Mouse (Mus musculus) heart, adult 18-20 months (tissue): ENCODE measurements around the gene Plpp2. TPM values are rescaled to one million over a fixed set of nuclear protein-coding genes. Genes with fewer than 3 reads are reported as not detected.

ENCODE experiments used
- DNase-seq, 2 experiments: peaks; one replicate each; pipeline ENCODE4 v3.0.0; 2021 to 2022; ENCODE audit warnings: mixed read lengths in 1 of 2
- microRNA-seq, 2 experiments: library from miRNA; unstranded; fragments of <30 nt; microRNA quantifications; one replicate each; pipeline ENCODE4 v1.2.0; 2022
- total RNA-seq, 2 experiments: library from RNA; stranded (reverse); gene quantifications; 2 replicates each; pipeline ENCODE4 v1.2.3; 2021

Plpp2 gene
- total RNA-seq, 2 experiments from 2014 or later: 4.1 to 4.8 TPM

DNA sequence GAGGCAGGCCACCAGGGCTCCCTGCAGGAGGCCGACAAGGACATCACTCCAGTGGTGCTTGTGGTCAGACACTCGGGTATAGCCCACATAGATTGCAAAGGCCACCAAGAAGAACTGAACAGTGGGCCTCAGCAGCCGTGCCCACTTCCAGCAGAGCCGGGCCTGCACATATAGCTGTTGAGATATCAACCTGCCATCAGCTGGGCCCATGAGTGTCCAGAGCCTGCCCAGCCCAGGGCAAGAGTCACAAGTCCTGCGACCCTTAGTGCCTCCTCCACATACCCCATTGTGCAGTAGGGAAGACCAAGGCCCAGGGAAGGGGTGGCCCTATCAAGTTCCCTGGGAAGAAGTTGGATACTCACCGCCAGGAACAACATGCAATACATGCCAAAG, 6.1 kb downstream of the Plpp2 start:
- DNase-seq: no peak

DNA sequence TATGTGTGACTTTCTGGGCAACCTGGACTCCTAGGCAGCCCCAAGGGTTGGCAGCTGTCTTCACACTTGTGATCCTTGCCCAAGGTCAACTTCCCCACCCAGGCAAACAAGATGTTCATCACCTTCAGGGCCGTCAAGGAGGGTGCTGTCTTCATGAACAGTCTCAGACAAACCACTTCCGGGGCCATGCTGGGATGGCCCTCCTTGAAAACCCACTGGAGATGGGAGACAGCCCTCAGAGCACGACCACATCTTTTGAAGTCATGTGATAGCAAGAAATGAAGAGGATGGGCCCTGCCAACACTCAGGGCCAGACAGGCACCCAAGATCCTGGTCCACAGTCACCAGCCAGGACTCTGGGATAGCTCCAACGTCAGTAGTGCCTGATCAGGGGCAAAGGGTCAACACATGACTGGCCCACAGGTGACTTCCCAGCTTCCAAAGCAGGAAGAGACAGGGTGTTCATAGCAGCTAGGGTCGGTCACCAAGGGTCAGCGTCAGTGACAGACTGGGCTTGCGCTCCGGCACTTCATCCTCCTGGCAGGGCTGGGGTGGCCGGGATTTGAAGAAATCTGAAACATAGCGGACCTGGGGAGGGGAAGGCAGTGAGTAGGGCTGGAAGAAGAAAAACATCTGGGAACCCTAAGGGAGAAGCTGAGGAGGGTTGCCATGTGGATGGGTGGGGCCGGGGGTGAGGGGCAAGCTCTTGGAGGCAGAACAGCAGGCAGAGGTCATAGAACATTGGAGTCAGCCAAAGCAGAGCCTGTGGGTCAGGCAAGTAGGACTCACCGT, 6.7 kb downstream of the Plpp2 start:
- no peak for DNase-seq

DNA sequence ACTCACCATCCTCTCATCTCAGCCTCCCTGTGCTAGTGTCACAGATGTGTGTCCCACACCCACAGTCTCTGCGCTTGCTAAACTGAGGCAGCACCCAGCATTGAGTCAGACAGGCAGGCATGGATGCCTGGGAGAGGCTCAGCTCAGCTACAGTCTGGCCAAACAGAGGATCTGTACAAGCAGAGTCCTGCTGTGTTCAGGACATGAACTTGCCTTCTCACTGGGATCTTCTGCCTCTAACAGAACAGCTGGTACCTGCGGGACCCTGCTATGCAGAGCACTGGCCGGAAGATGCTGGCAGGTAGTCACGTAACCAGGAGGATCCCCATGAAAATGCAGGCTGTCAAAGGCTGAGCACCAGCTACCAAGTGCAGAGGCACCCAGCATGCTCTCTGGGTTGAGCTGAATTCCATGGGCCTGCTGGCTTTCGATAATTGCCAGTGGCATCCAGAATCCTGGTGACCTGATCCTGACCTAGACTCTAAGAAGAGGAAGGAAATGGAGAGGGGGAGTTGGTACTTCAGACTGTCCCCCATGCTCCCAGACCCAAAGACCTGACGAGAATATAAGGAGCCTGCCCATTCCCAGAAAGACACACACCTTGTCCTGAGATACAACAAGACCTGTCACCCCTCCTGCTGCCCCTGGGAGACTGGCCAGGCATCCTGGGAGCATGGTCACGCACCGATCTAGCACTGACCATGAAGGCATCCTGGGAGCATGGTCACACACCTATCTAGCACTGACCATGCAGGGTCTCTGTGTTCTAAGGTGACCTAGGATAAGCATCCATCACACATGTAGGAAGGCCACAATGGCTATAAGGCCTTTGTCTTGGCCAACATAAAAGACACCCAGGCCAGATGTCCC, 7.9 kb downstream of the Plpp2 start:
- DNase-seq: no peak

DNA sequence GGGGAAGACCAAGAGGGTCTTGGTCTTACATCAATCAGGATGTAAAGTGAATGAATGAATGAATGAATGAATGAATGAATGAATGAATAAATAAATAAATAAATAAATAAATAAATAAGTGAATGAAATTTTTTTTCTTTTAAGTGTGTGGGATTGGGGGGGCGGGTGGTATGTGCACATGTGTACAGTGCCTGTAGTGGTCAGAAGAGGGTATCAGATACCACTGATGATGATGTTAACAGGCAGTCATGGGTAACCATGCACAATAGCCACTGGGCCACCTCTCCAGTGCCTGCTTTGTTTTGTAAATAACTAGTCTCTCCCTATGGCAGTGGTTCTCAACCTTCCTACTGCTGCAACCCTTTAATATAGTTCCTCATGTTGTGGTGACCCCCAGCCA, 9.2 kb downstream of the Plpp2 start:
- no peak for DNase-seq

DNA sequence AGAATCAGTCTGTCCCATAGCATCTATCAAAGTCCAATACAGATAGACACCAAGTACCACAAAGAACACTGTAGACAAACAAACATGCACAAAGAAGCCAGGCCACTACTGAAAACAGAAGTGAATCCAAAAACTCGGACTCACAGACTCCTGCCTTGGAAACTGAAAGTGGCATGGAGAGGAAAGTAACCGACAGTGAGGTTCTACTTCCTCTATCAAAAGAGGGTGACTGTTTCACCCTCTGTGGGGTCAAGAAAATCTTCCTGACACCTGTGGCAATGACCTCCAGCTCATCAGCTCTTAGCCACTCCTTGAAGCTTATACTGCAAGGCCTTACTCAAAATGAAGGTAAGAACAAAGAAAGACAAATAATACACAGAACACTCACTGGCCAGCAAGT, 26.9 kb downstream of the Plpp2 start:
- DNase-seq: no peak

DNA sequence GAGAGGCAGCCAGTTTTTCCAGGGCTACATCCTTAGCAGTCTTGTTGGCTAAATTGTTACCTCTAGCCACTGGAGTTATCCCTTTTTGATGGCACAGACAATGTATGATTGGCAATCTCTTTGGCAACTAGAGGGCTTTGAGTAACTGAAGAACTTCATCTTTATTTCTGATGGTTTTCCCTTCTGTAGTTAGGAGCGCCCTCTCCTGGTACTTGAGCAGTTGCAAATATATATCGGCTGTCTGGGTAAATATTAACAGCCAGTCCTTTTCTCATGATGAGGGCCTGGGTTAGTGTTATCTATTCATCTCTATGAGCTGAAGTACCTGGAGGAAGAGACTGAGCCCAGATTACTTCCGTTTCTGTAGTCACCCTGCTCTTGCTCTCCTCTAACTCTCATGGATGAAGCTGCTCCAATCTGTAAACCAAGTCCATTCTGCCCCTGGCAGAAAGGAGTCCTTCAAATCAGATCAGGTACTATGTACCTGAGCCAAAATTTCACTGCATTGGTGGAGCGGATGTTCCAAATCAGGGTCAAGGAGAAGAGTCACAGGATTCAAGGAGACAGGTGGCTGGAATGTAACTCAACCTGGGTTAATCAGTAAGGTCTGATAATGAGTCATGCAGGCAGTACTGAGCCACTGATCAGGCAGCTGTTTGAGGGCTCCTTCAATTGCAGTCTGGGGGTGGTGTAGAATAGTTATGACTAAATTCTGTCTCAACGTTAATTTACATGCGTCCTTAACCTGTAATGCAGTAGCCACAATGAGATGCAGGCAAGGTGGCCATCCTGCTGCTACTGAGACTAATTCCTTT, 30.6 kb downstream of the Plpp2 start:
- DNase-seq: no peak

DNA sequence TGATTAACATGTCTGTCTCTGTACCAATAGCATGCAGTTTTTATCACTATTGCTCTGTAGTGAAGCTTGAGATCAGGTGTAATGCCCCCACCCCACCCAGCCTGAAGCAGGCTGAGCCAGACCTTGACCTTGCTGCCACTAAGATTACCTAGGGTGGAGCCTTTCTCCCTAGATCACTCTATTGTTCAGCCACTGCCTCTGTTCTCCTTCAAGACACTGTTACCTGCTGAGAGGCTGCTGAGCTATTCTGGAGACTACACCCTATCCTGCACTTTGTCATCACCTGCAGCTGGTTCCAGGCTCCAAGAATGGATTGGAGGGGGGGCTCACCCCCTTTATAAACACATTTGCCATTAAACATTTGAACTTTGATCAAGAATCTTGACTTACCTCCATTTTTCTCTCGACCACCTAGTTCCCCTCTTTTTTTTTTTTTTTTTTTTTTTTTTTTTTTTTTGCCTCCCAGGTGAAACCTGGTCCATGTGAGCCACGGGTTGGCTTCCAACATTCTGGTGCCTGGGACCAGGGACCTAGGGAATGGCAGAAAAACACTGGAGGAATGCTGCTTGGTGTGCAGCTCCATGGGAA, 36.8 kb downstream of the Plpp2 start:
- no peak for DNase-seq

DNA sequence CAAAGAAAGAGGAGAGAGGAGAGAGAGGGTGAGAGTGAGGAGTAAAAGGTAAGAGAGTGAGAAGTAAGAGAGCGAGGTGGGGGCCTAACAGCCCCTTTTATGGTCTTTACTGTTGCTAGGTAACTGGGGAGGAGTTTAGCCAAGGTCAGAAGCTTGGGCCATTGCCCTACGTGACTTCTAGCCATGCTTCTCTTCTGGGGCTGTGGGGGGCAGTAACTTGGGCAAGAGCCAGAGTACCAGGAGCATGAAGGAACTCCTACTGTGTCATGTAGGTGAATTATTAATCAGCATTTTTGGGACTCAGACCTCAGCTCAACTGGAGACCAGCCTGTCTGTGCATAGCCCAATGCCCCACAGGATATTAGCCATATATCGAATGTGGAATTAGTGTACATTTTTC, 37.7 kb downstream of the Plpp2 start:
- DNase-seq: no peak

Small RNA genes lying within 50 kb of the gene (microRNA-seq; reads per million reads assigned to microRNA genes)
- gene Mir6909: 0 to 0.54 reads per million in 2 experiments

Other genes with a start within 250 kb of the Plpp2 start
- not detected for gene Vmn2r82, start 177.3 kb downstream of the Plpp2 start, total RNA-seq
- not detected for gene Vmn2r83, start 65.1 kb downstream of the Plpp2 start, total RNA-seq
- 10 to 100 TPM; 14.4 to 19.0 TPM for gene Mier2, start 21.4 kb upstream of the Plpp2 start, total RNA-seq
- not detected for gene Theg, start 53.5 kb upstream of the Plpp2 start, total RNA-seq
- gene C2cd4c, start 80.2 kb upstream of the Plpp2 start, total RNA-seq: under 1 TPM in 1 of 2 experiments, not detected in 1; 0.10 TPM
- gene Shc2, start 104.1 kb upstream of the Plpp2 start, total RNA-seq: 1 to 10 TPM; 1.3 to 1.5 TPM
- gene Odf3l2, start 111.9 kb upstream of the Plpp2 start, total RNA-seq: not detected
- gene Madcam1, start 130.8 kb upstream of the Plpp2 start, total RNA-seq: under 1 TPM in 1 of 2 experiments, not detected in 1; 0.21 TPM
- 10 to 100 TPM; 15.5 to 18.0 TPM for gene Tpgs1, start 135.6 kb upstream of the Plpp2 start, total RNA-seq
- gene Cdc34, start 148.4 kb upstream of the Plpp2 start, total RNA-seq: 100 to 1,000 TPM; 213 to 227 TPM
- gene Gzmm, start 155.2 kb upstream of the Plpp2 start, total RNA-seq: 1 to 10 TPM; 7.2 to 7.9 TPM
- gene Bsg, start 170.7 kb upstream of the Plpp2 start, total RNA-seq: 1,000 to 10,000 TPM; 1,459 to 1,479 TPM
- gene Hcn2, start 182.8 kb upstream of the Plpp2 start, total RNA-seq: 10 to 100 TPM; 14.8 to 15.1 TPM
- gene Polrmt, start 212.8 kb upstream of the Plpp2 start, total RNA-seq: 10 to 100 TPM; 46.3 to 49.5 TPM
- not detected for gene Fgf22, start 221.3 kb upstream of the Plpp2 start, total RNA-seq
- 10 to 100 TPM; 22.0 to 23.1 TPM for gene Rnf126, start 233.2 kb upstream of the Plpp2 start, total RNA-seq
- 1 to 10 TPM; 3.5 to 4.5 TPM for gene Fstl3, start 243.5 kb upstream of the Plpp2 start, total RNA-seq